Mouse (Mus musculus) hindbrain, embryonic 14.5 days (tissue): ENCODE data around the gene Rmdn3. TPM values are rescaled to one million over a fixed set of nuclear protein-coding genes. Genes with fewer than 3 reads are reported as not detected.

Experiments
- ATAC-seq: fragments of 200-750 bp; cut with Nextera tagmentation; 2 replicates; pipeline ENCODE4 v1.8.0; 2017; ENCODE audit warnings: moderate number of reproducible peaks, mild to moderate bottlenecking, moderate TSS enrichment, moderate library complexity; ENCODE audit not compliant: low FRiP score
- DNase-seq: peaks from one replicate; pipeline ENCODE4 v3.0.0-alpha.2; 2015; ENCODE audit warnings: low spot score
- H3K27ac ChIP-seq: fragments of 300-500 bp; sonication (generic); 2 replicates; pipeline ENCODE4 v1.5.1; 2014; ENCODE audit warnings: mild to moderate bottlenecking, moderate library complexity
- H3K27me3 ChIP-seq: fragments of 300-500 bp; sonication (generic); 2 replicates; pipeline ENCODE4 v1.6.1; 2014; ENCODE audit warnings: mild to moderate bottlenecking, low read length, mixed read lengths; ENCODE audit not compliant: control insufficient read depth, insufficient read depth
- H3K36me3 ChIP-seq: fragments of 300-500 bp; sonication (generic); replicated peaks from 2 replicates; pipeline ENCODE4 v1.6.1; 2014; ENCODE audit not compliant: control insufficient read depth, insufficient read depth
- H3K4me1 ChIP-seq: fragments of 300-500 bp; sonication (generic); replicated peaks from 2 replicates; pipeline ENCODE4 v1.6.1; 2014; ENCODE audit warnings: antibody characterized with exemption, low read length, mixed read lengths; ENCODE audit not compliant: control insufficient read depth, insufficient read depth
- H3K4me2 ChIP-seq: fragments of 300-500 bp; sonication (generic); replicated peaks from 2 replicates; pipeline ENCODE4 v1.6.1; 2014; ENCODE audit warnings: mild to moderate bottlenecking, moderate library complexity
- H3K4me3 ChIP-seq: fragments of 300-500 bp; sonication (generic); replicated peaks from 2 replicates; pipeline ENCODE4 v1.5.1; 2014; ENCODE audit warnings: mild to moderate bottlenecking, low read length
- H3K9ac ChIP-seq: fragments of 300-500 bp; sonication (generic); 2 replicates; pipeline ENCODE4 v1.6.1; 2014
- H3K9me3 ChIP-seq: fragments of 300-500 bp; sonication (generic); 2 replicates; pipeline ENCODE4 v1.6.1; 2016; ENCODE audit warnings: low read length; ENCODE audit not compliant: control insufficient read depth
- WGBS: fragments of 180-500 bp; shearing (Covaris S2); extraction: QIAGEN DNeasy Blood & Tissue Kit; methylation state at CpG from one replicate; pipeline ENCODE4 v1.1.7; 2014; 5-methylcytosine and 5-hydroxymethylcytosine counted together
- polyA plus RNA-seq: library from polyadenylated mRNA; unstranded; fragments of >200 nt; fragmentation: Nextera tagmentation; extraction: Ambion mirVana; gene quantifications from 2 replicates; pipeline ENCODE4 v1.2.1, GENCODE M21; 2014

Gene Rmdn3
- polyA plus RNA-seq, 1 experiment from 2014 or later = 39.1 TPM

DNA sequence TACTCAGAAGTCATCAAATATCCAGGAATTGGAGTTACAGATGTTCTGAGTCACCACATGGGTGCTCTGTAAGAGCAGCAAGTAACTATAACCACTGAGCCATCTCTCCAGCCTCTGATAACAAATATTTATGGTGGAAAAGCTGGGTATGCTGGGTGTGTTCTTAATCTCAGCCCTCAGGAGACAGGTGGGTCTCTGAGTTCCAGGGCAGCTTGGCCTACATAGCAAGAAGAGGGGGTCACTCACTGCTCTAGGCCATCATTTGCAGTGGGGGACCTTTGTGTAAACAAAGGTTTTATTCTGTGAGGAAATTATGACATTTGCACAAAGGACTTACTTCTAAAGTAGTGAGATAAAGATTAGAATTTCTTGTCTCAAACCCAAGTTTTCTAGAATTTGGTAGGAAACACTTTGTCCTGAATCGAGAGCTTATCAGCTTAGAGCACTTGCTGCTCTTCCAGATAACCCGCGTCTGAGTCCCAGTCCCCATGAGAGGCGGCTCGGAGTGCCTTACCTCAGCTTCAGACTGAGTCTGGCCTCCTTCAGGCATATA is 20.4 kb downstream of the Rmdn3 start:
- H3K27me3 ChIP-seq = no peaks in the 10 kb centered on the region
- peaks cover 66% of the 10 kb centered on the region for H3K36me3 ChIP-seq
- H3K4me3 ChIP-seq = no peak overlapping the region
- WGBS = 88% methylated on average over 5 of the region's 5 CpGs
- H3K9me3 ChIP-seq = no peaks in the 10 kb centered on the region
- no peak overlapping the region for H3K27ac ChIP-seq
- no peaks in the 10 kb centered on the region for H3K4me1 ChIP-seq
- DNase-seq (no peak), ATAC-seq (no peak)
- H3K4me2 ChIP-seq = no peak overlapping the region
- no peak overlapping the region for H3K9ac ChIP-seq

DNA sequence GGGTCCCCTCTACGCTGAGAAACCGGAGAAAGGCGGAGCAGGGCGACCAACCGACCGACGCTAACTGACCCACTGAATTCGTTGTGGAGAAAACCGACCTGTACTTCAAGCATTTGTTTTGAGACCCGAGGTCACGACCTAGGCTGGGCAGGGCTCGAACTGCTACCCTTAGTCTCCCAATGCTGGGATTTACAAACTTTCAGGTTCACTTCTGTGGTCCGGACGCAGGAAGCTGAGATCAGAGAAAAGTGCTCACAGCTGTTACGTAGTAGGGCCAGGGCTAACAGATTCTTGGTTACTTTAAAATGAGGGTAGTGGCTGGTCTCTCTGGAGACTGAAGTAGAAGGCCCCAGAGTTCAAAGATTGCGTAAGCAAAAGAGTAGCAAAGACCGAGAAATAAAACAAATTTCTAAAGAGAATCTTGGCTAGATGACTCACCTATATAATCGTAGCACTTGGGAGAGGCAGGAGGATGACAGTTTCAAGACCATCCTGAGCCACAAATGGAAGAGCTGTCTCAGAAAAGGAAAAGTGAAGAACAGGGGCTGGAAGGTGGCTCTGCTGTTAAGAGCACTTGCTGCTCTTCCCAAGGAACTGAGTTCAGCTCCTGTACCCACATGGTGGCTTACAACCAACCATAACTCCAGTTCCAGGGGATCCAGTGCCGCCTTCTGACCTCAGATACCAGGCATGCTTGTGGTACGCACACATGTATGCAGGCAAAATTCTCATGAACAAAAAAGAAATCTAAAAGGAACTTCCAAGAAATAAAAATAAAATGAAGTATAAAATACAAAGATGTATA is 43.5 kb downstream of the Rmdn3 start:
- Histone ChIP-seq H3K27ac (no peak overlapping the region), H3K4me1 (peaks cover 5% of the 10 kb centered on the region; the same call in 1 of the 2 replicates), H3K27me3 (no peaks in the 10 kb centered on the region), H3K4me3 (peak overlapping the region; percentile 52), H3K4me2 (peak overlapping the region; percentile 98), H3K9me3 (no peaks in the 10 kb centered on the region), H3K36me3 (no peaks in the 10 kb centered on the region), H3K9ac (peak overlapping the region; percentile 64)
- ATAC-seq = no peak; the same call in 1 of the 2 replicates
- no peak for DNase-seq
- 16% methylated on average over 20 of the region's 20 CpGs for WGBS

DNA sequence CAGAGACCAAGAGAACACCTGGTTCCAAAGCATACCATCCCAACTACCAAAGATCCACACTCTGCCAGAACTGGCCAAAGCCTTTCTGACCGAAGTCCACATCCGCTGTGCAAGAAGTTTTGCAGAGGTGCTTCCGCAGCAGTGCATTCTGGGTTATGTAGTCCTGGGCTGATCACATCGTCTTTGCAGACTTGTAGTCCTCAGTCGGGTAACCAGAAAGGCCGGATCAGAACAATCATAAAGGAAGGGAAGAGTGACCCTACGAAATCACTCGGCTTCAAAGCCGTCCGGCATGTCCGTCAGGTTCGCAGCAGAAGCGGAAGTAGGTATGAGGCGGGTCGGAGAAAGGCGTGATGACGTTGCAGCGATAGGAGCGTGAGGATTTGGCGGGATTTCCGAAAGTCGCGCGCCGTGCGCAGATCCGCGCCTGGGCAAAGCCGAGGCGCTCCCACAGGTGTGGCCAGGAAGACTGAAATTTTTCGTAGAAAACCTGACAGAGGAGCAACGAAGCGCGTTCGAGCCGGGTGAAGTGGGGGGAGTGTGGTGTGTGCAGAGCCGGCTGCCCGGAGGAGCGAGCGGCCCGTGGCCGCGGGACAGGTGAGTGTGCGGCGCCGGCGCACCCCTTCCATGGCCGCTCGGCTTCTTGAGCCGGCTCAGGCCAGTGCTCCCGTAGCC is 44.3 kb downstream of the Rmdn3 start, which contains the start of gene Rad51:
Rad51 (plus strand) TSS at position 356 of the 675 bp plus-strand sequence.
- DNase-seq = peak; percentile 85
- Histone ChIP-seq H3K4me2 (peak within 1 kb of the TSS; percentile 98), H3K27ac (peak within 1 kb of the TSS; percentile 86), H3K36me3 (no peaks in the 10 kb centered on the region), H3K4me1 (peaks cover 5% of the 10 kb centered on the region; the same call in 1 of the 2 replicates), H3K27me3 (no peaks in the 10 kb centered on the region), H3K9ac (peak within 1 kb of the TSS; percentile 64), H3K4me3 (peak within 1 kb of the TSS; percentile 52), H3K9me3 (no peaks in the 10 kb centered on the region)
- WGBS = 1% methylated on average over 51 of the region's 51 CpGs
- ATAC-seq = peak; percentile 95

DNA sequence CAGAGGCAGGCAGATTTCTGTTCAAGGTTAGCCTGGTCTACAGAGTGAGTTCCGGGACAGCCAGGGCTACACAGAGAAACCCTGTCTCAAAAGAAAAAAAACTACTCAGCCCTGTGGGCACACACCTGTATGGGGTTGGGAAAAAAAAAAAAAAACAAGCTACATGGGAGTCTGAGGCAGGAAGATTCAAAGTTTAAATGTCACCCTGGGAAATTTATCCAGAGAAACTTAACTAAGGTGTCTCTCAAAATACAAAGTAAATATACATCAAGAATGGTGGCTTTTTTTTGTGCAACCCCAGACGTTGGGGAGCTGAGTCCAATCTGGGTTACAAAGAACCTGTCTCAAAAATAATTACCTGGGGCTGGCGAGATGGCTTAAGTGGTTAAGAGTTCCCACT is 45.8 kb downstream of the Rmdn3 start:
- 92% methylated on average over 3 of the region's 3 CpGs for WGBS
- no peak overlapping the region for H3K4me3 ChIP-seq
- H3K27me3 ChIP-seq = no peaks in the 10 kb centered on the region
- no peaks in the 10 kb centered on the region for H3K9me3 ChIP-seq
- H3K9ac ChIP-seq = no peak overlapping the region
- H3K27ac ChIP-seq = no peak overlapping the region
- no peak for DNase-seq
- no peak overlapping the region for H3K4me2 ChIP-seq
- H3K4me1 ChIP-seq = peaks cover 5% of the 10 kb centered on the region; the same call in 1 of the 2 replicates
- H3K36me3 ChIP-seq = no peaks in the 10 kb centered on the region
- no peak for ATAC-seq

DNA sequence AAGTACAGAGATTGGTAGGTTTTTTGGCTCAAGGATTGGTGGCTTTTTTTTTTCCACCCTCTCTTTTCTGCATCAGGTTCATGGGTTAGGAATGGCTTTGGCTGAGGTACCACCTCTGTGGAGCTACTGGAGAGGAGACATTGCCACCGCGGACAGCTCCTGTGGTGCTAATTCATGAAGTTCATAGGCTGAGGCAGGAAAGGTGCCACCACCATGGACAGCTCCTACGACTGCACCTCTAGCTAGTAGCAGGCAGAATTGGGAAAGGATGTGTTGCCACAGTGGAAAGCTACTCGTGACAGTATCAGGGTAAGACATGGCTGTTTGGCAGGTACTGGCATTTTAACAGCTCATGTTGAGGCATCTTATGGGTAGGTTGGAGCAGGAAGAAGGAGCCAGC is 48.3 kb downstream of the Rmdn3 start:
- WGBS = 64% methylated on average over 4 of the region's 4 CpGs

DNA sequence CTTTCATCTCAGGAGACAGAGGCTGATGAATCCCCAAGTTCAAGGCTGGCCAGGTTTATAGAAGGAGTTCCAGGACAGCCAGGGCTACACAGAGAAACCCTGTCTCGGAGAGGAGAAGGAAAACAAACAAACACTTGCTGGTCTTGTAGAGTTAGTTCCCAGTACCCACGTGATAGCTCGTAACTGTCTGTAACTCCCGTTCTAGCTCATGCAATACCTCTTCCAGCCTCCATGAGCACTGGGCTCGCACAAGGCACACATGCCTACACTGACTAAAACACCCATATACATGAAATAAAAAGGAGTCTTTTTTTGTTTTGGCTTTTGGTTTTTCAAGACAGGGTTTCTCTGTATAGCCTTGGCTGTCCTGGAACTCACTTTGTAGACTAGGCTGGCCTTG is 50.3 kb downstream of the Rmdn3 start:
- Histone ChIP-seq H3K9me3 (no peaks in the 10 kb centered on the region), H3K4me3 (no peak overlapping the region), H3K27ac (no peak overlapping the region), H3K9ac (no peak overlapping the region), H3K27me3 (no peaks in the 10 kb centered on the region), H3K36me3 (0 out of 2 replicates have a peak, but pooled peaks cover 4% of the 10 kb centered on the region), H3K4me1 (no peaks in the 10 kb centered on the region), H3K4me2 (no peak overlapping the region)
- 83% methylated on average over 5 of the region's 5 CpGs for WGBS
- DNase-seq = no peak
- no peak for ATAC-seq

More for the DNA sequence above, 48.3 kb downstream of the Rmdn3 start:
- H3K9ac ChIP-seq = no peak overlapping the region
- no peak for DNase-seq
- H3K4me1 ChIP-seq = peaks cover 5% of the 10 kb centered on the region; the same call in 1 of the 2 replicates
- no peaks in the 10 kb centered on the region for H3K9me3 ChIP-seq
- no peak overlapping the region for H3K27ac ChIP-seq
- no peak for ATAC-seq
- no peaks in the 10 kb centered on the region for H3K27me3 ChIP-seq
- no peaks in the 10 kb centered on the region for H3K36me3 ChIP-seq
- no peak overlapping the region for H3K4me2 ChIP-seq
- no peak overlapping the region for H3K4me3 ChIP-seq

DNA sequence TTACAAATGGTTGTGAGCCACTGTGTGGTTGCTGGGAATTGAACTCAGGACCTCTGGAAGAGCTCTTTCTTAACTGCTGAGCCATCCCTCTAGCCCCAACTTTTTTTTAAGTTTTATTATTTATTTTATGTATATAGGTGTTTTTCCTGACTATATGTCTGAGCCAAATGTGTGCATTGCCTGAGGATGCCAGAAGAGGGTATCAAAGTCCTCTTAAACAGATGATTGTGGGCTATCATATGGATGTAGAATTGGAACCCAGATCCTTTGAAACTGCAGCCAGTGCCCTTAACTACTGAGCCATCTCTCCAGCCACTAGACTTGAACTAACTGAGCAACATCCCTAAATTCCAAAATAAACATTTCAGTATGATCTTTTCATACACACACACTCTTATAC is 55.3 kb downstream of the Rmdn3 start:
- Histone ChIP-seq H3K4me3 (no peak overlapping the region), H3K9ac (no peak overlapping the region), H3K27ac (no peak overlapping the region), H3K9me3 (no peaks in the 10 kb centered on the region), H3K4me2 (no peak overlapping the region), H3K36me3 (0 out of 2 replicates have a peak, but pooled peaks cover 4% of the 10 kb centered on the region), H3K27me3 (no peaks in the 10 kb centered on the region), H3K4me1 (no peaks in the 10 kb centered on the region)
- no peak for ATAC-seq
- no peak for DNase-seq
